Mouse (Mus musculus): ENCODE results near the gene Blvrb. TPM values are rescaled to one million over a fixed set of nuclear protein-coding genes. Genes with fewer than 3 reads are reported as not detected.

Gene Blvrb
- polyA plus RNA-seq, 1 experiment from 2014 or later: 133 TPM

DNA sequence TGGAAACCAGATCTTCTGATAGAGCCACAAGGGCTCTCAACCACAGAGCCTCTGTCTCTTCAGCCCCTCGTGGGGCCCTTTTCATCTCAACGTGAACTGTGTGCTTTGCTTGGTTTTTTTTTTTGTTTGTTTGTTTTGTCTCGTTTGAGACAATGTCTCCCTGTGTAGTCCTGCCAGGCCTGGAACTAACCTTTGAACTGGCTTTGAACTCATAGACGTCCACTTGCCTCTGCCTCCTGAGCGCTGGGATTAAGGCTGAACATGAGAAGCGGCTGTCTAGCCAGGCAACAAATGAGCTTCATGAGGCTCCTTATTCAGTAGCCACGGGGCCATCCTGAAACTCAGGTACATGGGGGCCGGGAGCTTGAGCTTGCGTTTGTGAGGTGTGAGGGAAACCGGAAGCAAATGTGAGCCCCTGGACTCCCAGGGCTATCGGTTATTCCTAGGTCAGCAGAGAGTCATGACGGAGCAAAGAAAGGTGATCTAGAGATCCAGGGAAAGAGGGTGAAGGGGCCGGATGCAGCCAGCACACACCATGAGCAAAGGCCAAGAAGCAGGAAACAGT is 4.5 kb downstream of the Blvrb start:
- ATAC-seq (ENCODE audit: insufficient read depth, low FRiP score, low read depth): no peak
- Histone ChIP-seq H3K4me1 (peaks cover 8% of the 10 kb centered on the region; the same call in 1 of the 2 replicates), H3K4me2 (no peak overlapping the region), H3K9me3 (no peaks in the 10 kb centered on the region), H3K27me3 (replicated peaks) (peaks cover 2% of the 10 kb centered on the region; the same call in 1 of the 2 replicates), H3K4me3 (replicated peaks) (no peak overlapping the region), H3K36me3 (no peaks in the 10 kb centered on the region), H3K9ac (no peak overlapping the region), H3K27ac (no peak overlapping the region)
- 58% methylated on average over 13 of the region's 13 CpGs for whole genome bisulfite sequencing

DNA sequence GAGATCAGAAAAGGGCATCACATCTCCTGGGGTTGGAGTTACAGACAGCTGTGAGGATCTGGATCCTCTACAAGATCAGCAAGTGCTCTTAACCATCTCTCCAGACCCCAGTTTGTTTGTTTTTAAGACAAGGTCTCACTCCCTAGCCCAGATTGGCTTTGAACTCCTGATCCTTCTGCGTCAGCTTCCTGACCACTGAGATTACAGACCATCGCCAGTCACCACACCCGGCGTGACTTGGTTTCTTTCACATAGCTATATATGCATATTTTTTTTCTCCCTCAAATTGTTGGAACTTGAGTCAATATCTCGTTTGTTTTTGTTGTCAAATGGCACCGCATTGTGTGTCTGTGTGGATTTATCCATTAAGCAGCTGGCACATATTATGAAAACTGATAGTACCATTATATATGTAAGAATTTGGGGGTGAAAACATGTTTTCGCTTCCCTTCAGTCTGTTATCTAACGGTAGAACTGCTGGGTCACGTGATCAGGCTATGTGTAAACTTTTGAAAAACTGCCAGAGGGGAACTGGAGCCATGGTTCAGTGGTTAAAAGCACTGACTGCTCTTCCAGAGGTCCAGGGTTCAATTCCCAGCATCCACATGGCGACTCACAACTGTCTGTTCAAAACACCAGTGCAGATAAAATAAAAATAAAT is 6.8 kb downstream of the Blvrb start:
- H3K9me3 ChIP-seq: no peaks in the 10 kb centered on the region
- H3K9ac ChIP-seq: no peak overlapping the region
- no peak overlapping the region for H3K4me3 ChIP-seq (replicated peaks)
- peak; percentile 57; the same call in 1 of the 2 replicates for ATAC-seq (ENCODE audit: insufficient read depth, low FRiP score, low read depth)
- H3K36me3 ChIP-seq: no peaks in the 10 kb centered on the region
- no peaks in the 10 kb centered on the region for H3K27me3 ChIP-seq (replicated peaks)
- H3K27ac ChIP-seq: no peak overlapping the region
- WGBS: 64% methylated on average over 10 of the region's 10 CpGs
- no peaks in the 10 kb centered on the region for H3K4me1 ChIP-seq
- H3K4me2 ChIP-seq: no peak overlapping the region

DNA sequence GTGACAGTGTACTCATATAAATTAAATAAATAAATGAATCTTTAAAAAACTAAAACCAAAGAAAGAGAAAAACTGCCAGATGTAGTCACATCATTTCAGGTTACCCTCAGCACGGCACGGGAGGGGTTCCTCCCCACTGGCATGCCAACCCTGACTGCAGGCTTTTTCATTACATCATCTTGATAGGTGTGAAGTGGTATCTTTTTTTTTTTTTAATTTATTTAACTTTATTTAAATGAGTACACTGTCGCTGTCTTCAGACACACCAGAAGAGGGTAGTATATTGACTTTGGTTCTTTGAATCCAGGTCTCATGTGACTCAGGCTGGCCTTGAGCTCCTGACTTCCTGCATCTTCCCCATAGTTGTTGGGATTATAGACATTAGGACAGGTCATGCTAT is 7.5 kb downstream of the Blvrb start:
- ATAC-seq (ENCODE audit: insufficient read depth, low FRiP score, low read depth): no peak
- Histone ChIP-seq H3K4me2 (no peak overlapping the region), H3K9me3 (no peaks in the 10 kb centered on the region), H3K4me1 (no peaks in the 10 kb centered on the region), H3K27me3 (replicated peaks) (no peaks in the 10 kb centered on the region), H3K9ac (no peak overlapping the region), H3K4me3 (replicated peaks) (no peak overlapping the region), H3K36me3 (no peaks in the 10 kb centered on the region), H3K27ac (no peak overlapping the region)
- WGBS: 81% methylated on average over 3 of the region's 3 CpGs

DNA sequence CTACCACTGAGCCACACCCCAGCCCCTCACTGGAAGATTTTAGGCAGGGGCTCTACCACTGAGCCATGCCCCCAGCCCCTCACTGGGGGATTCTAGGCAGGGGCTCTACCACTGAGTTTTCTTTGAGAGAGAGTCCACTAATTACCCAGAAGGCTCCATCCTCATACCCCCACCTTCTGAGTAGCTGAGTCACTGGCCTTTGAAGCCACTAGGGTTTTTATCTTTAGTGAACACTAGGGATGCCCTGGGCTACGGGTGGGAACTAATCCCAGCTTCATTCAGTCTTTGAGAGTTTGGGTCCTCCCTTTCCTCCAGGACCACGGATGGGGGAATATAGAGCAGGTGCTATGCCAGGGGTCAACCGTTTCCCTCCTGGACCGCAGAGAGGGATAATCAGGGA is 10.8 kb downstream of the Blvrb start:
- ATAC-seq (ENCODE audit: insufficient read depth, low FRiP score, low read depth): no peak
- Histone ChIP-seq H3K27ac (no peak overlapping the region), H3K4me1 (no peaks in the 10 kb centered on the region), H3K9me3 (no peaks in the 10 kb centered on the region), H3K27me3 (replicated peaks) (no peaks in the 10 kb centered on the region), H3K4me3 (replicated peaks) (no peak overlapping the region), H3K9ac (no peak overlapping the region), H3K36me3 (no peaks in the 10 kb centered on the region), H3K4me2 (no peak overlapping the region)
- 86% methylated on average over 4 of the region's 4 CpGs for WGBS

DNA sequence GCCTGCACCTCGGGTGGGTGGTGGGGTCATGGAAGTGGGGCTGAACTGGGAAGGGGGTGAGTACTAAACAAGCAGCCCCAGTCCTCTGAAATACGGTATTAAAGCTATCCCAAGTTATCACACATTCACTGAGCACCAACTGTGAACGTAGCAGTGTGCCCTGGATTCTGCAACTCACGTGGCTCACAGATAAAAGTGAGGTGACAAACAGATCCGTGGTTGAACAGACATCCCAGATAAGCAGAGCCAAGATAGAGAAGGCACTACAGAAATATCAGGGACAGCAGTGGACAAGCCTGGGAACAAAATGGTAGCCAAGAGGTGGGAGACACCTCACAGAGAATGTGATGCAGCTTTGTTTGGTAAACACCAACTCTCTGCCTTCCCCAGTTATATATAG is 11.9 kb downstream of the Blvrb start:
- H3K36me3 ChIP-seq: no peaks in the 10 kb centered on the region
- H3K4me1 ChIP-seq: no peaks in the 10 kb centered on the region
- H3K9ac ChIP-seq: no peak overlapping the region
- no peaks in the 10 kb centered on the region for H3K9me3 ChIP-seq
- no peak; the same call in 1 of the 2 replicates for ATAC-seq (ENCODE audit: insufficient read depth, low FRiP score, low read depth)
- no peaks in the 10 kb centered on the region for H3K27me3 ChIP-seq (replicated peaks)
- H3K4me3 ChIP-seq (replicated peaks): no peak overlapping the region
- 84% methylated on average over 5 of the region's 5 CpGs for WGBS
- no peak overlapping the region for H3K4me2 ChIP-seq
- no peak overlapping the region for H3K27ac ChIP-seq

DNA sequence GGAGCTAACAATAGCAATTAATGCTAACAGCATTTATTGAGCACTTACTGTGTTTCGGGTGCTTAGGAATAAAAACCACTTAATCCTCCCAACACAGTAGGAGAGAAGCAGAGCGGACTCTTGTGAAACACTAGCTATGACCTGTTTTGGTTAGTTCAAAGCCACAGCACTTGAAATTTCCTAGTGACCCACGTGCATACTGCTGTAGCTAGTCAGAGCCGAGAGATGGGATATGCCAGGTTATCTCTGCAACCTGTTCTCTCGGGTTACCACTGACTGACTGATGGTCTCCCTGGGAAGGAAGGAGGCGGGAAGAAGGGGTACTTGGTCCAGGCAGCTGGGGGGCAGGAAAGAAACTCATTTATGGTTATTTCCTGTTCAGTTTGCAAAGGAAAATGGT is 12.7 kb downstream of the Blvrb start:
- Histone ChIP-seq H3K36me3 (no peaks in the 10 kb centered on the region), H3K27ac (no peak overlapping the region), H3K4me2 (no peak overlapping the region), H3K27me3 (replicated peaks) (no peaks in the 10 kb centered on the region), H3K4me3 (replicated peaks) (no peak overlapping the region), H3K9ac (no peak overlapping the region), H3K9me3 (no peaks in the 10 kb centered on the region), H3K4me1 (no peaks in the 10 kb centered on the region)
- no peak for ATAC-seq (ENCODE audit: insufficient read depth, low FRiP score, low read depth)
- 70% methylated on average over 6 of the region's 6 CpGs for WGBS

DNA sequence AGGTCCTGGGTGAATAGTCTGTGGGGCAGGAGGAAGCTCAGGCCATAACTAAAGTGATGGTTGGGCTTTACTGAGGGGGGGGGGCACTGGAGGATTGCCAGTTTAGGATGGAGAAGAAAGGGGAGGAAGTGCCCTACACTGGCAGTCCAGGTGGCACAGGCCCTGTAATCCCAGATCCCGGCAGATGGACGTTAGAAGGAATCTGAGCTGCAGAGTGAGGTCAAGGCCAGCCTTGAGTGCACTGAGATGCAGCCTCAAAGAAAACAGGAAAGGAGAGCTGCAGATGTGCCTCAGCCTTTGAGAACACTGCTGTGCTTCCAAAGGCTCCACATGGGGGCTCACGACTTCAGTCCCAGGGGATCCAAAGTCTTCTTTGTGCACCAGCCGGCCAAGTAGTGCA is 19.9 kb downstream of the Blvrb start:
- no peaks in the 10 kb centered on the region for H3K9me3 ChIP-seq
- no peak overlapping the region for H3K4me3 ChIP-seq (replicated peaks)
- no peak overlapping the region for H3K27ac ChIP-seq
- ATAC-seq (ENCODE audit: insufficient read depth, low FRiP score, low read depth): no peak
- no peak overlapping the region for H3K4me2 ChIP-seq
- H3K4me1 ChIP-seq: no peaks in the 10 kb centered on the region
- no peaks in the 10 kb centered on the region for H3K36me3 ChIP-seq
- H3K27me3 ChIP-seq (replicated peaks): no peaks in the 10 kb centered on the region
- no peak overlapping the region for H3K9ac ChIP-seq
- 27% methylated on average over 4 of the region's 4 CpGs for WGBS

DNA sequence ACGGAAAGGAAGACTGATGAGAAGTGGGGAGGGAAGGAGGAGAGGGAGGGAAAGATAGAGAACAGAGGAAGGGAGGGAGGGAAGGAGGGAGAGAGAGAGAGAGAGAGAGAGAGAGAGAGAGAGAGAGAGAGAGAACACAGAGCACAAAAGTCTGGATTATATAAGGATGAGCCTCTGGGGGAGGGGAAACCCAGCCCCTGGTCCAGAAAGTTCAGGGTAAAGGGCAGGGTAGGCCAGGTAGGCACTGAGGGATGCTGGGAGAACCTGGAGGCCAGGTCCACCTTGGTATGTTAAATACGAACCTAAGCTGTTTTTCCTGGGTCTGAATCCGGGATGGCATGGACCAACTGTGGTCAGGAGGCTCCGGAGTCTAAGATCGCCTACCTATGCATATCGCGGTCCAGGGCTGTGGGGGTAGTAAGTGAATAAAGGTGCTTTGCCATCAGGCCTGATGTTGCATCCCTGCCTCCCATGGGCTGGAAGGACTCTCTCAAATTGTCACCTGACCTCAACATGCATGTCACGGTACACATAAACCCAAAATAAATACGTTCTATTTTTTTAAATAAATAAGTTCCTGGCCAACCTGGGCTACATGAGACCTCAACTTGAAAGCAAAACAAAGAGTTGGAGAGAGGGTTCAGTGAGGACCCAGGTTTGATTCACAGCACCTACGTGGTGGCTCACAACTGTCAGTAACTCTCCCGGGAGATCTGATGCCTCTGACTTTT is 23.8 kb downstream of the Blvrb start:
- ATAC-seq (ENCODE audit: insufficient read depth, low FRiP score, low read depth): no peak
- Histone ChIP-seq H3K9me3 (no peaks in the 10 kb centered on the region), H3K4me3 (replicated peaks) (no peak overlapping the region), H3K4me2 (no peak overlapping the region), H3K27ac (0 out of 2 replicates have a peak overlapping the region, but pooled peaks have one; percentile 97), H3K9ac (no peak overlapping the region), H3K27me3 (replicated peaks) (no peaks in the 10 kb centered on the region), H3K36me3 (peaks cover 3% of the 10 kb centered on the region; the same call in 1 of the 2 replicates), H3K4me1 (peaks cover 12% of the 10 kb centered on the region; the same call in 1 of the 2 replicates)
- WGBS: 89% methylated on average over 11 of the region's 11 CpGs

DNA sequence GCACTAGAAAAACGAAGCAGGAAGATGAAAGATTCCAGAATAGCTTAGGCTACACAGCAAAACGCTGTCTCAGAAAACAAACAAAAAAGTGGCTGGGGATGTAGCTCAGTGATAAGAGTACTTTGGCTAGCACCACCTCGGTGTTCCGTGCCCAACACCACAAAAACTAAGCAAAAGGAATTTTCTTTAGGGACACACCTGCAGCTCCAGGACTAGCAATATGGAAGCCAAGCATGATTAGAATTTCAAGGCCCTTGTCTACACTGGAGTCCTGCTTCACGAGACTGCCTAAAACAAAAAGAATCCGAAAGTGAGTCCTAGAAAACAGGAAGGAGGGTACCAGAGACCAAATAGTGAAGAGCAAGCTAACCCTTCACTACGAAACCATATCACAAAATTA is 24.8 kb downstream of the Blvrb start:
- Histone ChIP-seq H3K9me3 (no peaks in the 10 kb centered on the region), H3K4me1 (peaks cover 13% of the 10 kb centered on the region; the same call in 1 of the 2 replicates), H3K9ac (no peak overlapping the region), H3K4me2 (peak overlapping the region; percentile 60), H3K4me3 (replicated peaks) (peak overlapping the region; percentile 88), H3K27me3 (replicated peaks) (no peaks in the 10 kb centered on the region), H3K36me3 (peaks cover 8% of the 10 kb centered on the region), H3K27ac (peak overlapping the region; percentile 97)
- no peak for ATAC-seq (ENCODE audit: insufficient read depth, low FRiP score, low read depth)
- WGBS: 21% methylated on average over 7 of the region's 7 CpGs

DNA sequence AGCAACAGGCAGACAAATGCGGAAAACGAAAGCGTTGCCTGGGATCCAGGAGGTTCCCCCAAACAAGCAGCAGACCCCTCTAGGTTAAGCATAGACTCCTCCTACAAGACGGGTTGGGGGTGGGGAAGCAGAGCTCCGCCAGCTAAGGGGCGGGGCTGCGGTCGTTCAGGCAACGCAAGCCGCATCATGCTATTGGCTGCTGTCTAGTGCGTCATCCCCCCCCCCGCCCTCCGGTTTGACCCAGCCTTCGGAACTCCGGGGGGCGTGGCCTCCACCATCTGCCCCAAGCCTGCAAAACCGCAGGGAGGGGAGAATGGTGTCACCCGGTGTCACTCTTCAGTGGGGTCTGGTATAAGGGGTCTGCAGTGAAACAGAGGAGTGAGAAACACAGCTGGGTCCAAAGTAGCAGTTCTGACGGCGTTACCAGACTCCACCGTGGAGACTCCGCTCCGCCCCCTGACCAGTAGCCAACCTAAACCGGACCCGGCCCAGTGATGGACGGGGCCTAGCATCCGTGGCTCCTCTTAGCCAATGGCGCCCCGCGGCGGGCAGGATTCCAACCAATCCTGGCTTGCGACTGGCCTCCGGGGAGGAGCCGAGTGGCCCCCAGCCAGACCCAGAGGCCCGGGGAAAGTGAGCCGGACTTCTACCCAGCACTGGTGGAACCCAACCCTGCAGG is 25.5 kb downstream of the Blvrb start, which contains the start of gene Sertad3:
Gene Sertad3, plus strand, starts transcription at position 613 of the 679 bp plus-strand sequence.
- peaks cover 17% of the 10 kb centered on the region for H3K4me1 ChIP-seq
- H3K27me3 ChIP-seq (replicated peaks): no peaks in the 10 kb centered on the region
- H3K27ac ChIP-seq: peak within 1 kb of the TSS; percentile 97
- under 1% methylated on average over 36 of the region's 36 CpGs for WGBS
- H3K9ac ChIP-seq: peak within 1 kb of the TSS; percentile 78
- peak; percentile 91 for ATAC-seq (ENCODE audit: insufficient read depth, low FRiP score, low read depth)
- H3K36me3 ChIP-seq: peaks cover 10% of the 10 kb centered on the region
- peak within 1 kb of the TSS; percentile 60 for H3K4me2 ChIP-seq
- H3K4me3 ChIP-seq (replicated peaks): peak within 1 kb of the TSS; percentile 88
- H3K9me3 ChIP-seq: no peaks in the 10 kb centered on the region

DNA sequence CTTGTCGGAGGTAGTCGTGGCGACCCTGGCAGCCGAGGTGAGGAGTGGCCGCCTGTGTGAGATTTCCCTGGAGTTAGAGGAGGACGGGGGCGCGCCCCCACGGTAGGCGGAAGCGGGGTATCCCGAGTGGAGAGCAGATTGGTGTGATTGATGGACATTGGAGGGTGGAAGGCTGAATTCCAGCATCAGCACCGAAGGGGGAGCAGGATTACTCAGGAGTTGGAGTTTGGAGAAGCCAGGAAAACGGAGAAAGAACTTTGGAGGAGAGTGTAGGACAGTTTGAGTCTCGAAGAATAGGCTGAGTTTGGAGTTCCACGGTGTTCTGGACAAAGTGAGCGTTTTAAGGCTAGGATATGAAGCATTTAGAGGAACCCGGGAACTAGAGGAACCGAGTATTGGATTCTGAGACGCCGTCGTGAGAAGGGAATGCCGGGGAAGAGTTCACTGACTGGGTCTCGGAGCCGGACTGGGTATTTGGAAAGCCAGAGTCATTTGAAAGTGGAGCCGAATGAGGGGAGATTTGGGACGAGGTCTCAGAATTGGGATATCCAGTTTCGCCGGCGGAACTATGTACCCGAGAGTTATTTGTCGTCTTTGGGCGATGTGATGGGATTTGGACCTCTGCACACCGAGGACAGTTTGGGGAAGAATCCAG is 26.2 kb downstream of the Blvrb start:
- peak overlapping the region; percentile 88 for H3K4me3 ChIP-seq (replicated peaks)
- ATAC-seq (ENCODE audit: insufficient read depth, low FRiP score, low read depth): no peak
- H3K27me3 ChIP-seq (replicated peaks): no peaks in the 10 kb centered on the region
- H3K9me3 ChIP-seq: no peaks in the 10 kb centered on the region
- under 1% methylated on average over 34 of the region's 34 CpGs for WGBS
- H3K4me1 ChIP-seq: peaks cover 17% of the 10 kb centered on the region
- peak overlapping the region; percentile 78 for H3K9ac ChIP-seq
- peak overlapping the region; percentile 60 for H3K4me2 ChIP-seq
- H3K36me3 ChIP-seq: peaks cover 12% of the 10 kb centered on the region
- H3K27ac ChIP-seq: peak overlapping the region; percentile 97

All from stomach, embryonic 15.5 days (tissue).